Mouse (Mus musculus) E14TG2a.4 (cell line): Measurements from ENCODE around the gene Usp37.

Source experiments
- H3K27me3 ChIP-seq: 2 replicates; pipeline ENCODE4 v1.6.1; 2014; ENCODE audit warnings: low read length, control low read depth; ENCODE audit not compliant: insufficient read depth
- H3K36me3 ChIP-seq: 2 replicates; pipeline ENCODE4 v1.6.1; 2014; ENCODE audit warnings: low read length, control low read depth; ENCODE audit not compliant: insufficient read depth
- H3K4me1 ChIP-seq: replicated peaks from 2 replicates; pipeline ENCODE4 v1.6.1; 2014; ENCODE audit warnings: low read depth, low read length, control low read depth
- H3K4me3 ChIP-seq: replicated peaks from 2 replicates; pipeline ENCODE4 v1.5.1; 2014; ENCODE audit warnings: mild to moderate bottlenecking, low read length
- H3K9me3 ChIP-seq: 2 replicates; pipeline ENCODE4 v1.6.1; 2014; ENCODE audit warnings: low read length, control low read depth
- CTCF ChIP-seq: conservative IDR thresholded peaks from 2 replicates; pipeline ENCODE4 v1.5.1; 2014; ENCODE audit warnings: low read length
- NANOG ChIP-seq: IDR thresholded peaks from 2 replicates; pipeline ENCODE4 v1.6.1; 2014; ENCODE audit warnings: borderline replicate concordance, low read length, mixed read lengths
- POU5F1 ChIP-seq: IDR thresholded peaks from 2 replicates; pipeline ENCODE4 v1.6.1; 2014; ENCODE audit warnings: low read length, borderline replicate concordance

The Usp37 gene

GRCm38 (mm10) chr1:74544184-74544583 lies at the start of gene Usp37:
Gene Usp37 (minus strand): TSS chr1:74544284.
- H3K4me1 ChIP-seq = peaks cover 13% of the 10 kb centered on the region
- no peak for TF ChIP-seq NANOG
- no peak for TF ChIP-seq POU5F1
- no peak for TF ChIP-seq CTCF
- H3K36me3 ChIP-seq = no peaks in the 10 kb centered on the region
- no peak within 1 kb of the TSS for H3K4me3 ChIP-seq
- no peaks in the 10 kb centered on the region for H3K9me3 ChIP-seq
- peaks cover 15% of the 10 kb centered on the region for H3K27me3 ChIP-seq

GRCm38 (mm10) chr1:74587773-74588445 lies 43.8 kb upstream of the Usp37 start, which contains the start of the genes Zfp142 and Bcs1l:
Gene Zfp142 (minus strand): TSS chr1:74588246.
Gene Bcs1l (plus strand): TSS chr1:74588289.
- H3K4me3 ChIP-seq = peak within 1 kb of the TSS; percentile 99
- TF ChIP-seq POU5F1 = 0 out of 2 replicates have a peak, but pooled peaks have one; percentile 8
- no peak for TF ChIP-seq CTCF
- H3K4me1 ChIP-seq = peaks cover 53% of the 10 kb centered on the region
- H3K9me3 ChIP-seq = no peaks in the 10 kb centered on the region
- peaks cover 56% of the 10 kb centered on the region for H3K36me3 ChIP-seq
- H3K27me3 ChIP-seq = no peaks in the 10 kb centered on the region

- no peak for TF ChIP-seq NANOG
- no peak for TF ChIP-seq CTCF
- no peak for TF ChIP-seq POU5F1
- Histone ChIP-seq H3K4me1 (peaks cover 59% of the 10 kb centered on the region), H3K36me3 (peaks cover 58% of the 10 kb centered on the region)
Observed at GRCm38 (mm10) chr1:74587233-74587772, 43.2 kb upstream of the Usp37 start.

GRCm38 (mm10) chr1:74584616-74585398 lies 40.7 kb upstream of the Usp37 start:
- no peaks in the 10 kb centered on the region for H3K27me3 ChIP-seq
- no peaks in the 10 kb centered on the region for H3K9me3 ChIP-seq
- H3K4me1 ChIP-seq = peaks cover 62% of the 10 kb centered on the region
- no peak overlapping the region for H3K4me3 ChIP-seq
- peaks cover 53% of the 10 kb centered on the region for H3K36me3 ChIP-seq
- TF ChIP-seq NANOG (no peak), CTCF (no peak), POU5F1 (no peak)

More at GRCm38 (mm10) chr1:74587233-74587772, 43.2 kb upstream of the Usp37 start:
- H3K4me3 ChIP-seq = peak overlapping the region; percentile 99
- H3K9me3 ChIP-seq = no peaks in the 10 kb centered on the region
- no peaks in the 10 kb centered on the region for H3K27me3 ChIP-seq

GRCm38 (mm10) chr1:74582621-74583020 lies 38.5 kb upstream of the Usp37 start:
- H3K36me3 ChIP-seq = peaks cover 70% of the 10 kb centered on the region
- TF ChIP-seq NANOG (no peak), CTCF (no peak), POU5F1 (no peak)

GRCm38 (mm10) chr1:74569739-74570719 lies 25.9 kb upstream of the Usp37 start:
- Histone ChIP-seq H3K9me3 (no peaks in the 10 kb centered on the region), H3K27me3 (no peaks in the 10 kb centered on the region), H3K4me3 (no peak overlapping the region), H3K4me1 (peaks cover 29% of the 10 kb centered on the region), H3K36me3 (peaks cover 98% of the 10 kb centered on the region)
- TF ChIP-seq CTCF (no peak), NANOG (no peak), POU5F1 (no peak)

More at GRCm38 (mm10) chr1:74582621-74583020, 38.5 kb upstream of the Usp37 start:
- Histone ChIP-seq H3K4me3 (peak overlapping the region; percentile 27), H3K9me3 (no peaks in the 10 kb centered on the region), H3K4me1 (peaks cover 46% of the 10 kb centered on the region), H3K27me3 (no peaks in the 10 kb centered on the region)

- no peaks in the 10 kb centered on the region for H3K9me3 ChIP-seq
- TF ChIP-seq CTCF = no peak
- no peak for TF ChIP-seq NANOG
- TF ChIP-seq POU5F1 = no peak
- no peak overlapping the region for H3K4me3 ChIP-seq
- H3K36me3 ChIP-seq = peaks cover 69% of the 10 kb centered on the region
- H3K4me1 ChIP-seq = peaks cover 13% of the 10 kb centered on the region
- no peaks in the 10 kb centered on the region for H3K27me3 ChIP-seq
Observed at GRCm38 (mm10) chr1:74565834-74566233, 21.8 kb upstream of the Usp37 start.

- Histone ChIP-seq H3K4me1 (no peaks in the 10 kb centered on the region), H3K27me3 (no peaks in the 10 kb centered on the region), H3K4me3 (no peak overlapping the region), H3K9me3 (no peaks in the 10 kb centered on the region), H3K36me3 (peaks cover 3% of the 10 kb centered on the region)
- TF ChIP-seq NANOG = no peak
- TF ChIP-seq CTCF = no peak
- no peak for TF ChIP-seq POU5F1
Observed at GRCm38 (mm10) chr1:74559061-74559460, 15.0 kb upstream of the Usp37 start.
